Mouse (Mus musculus) cerebral cortex, adult 2 months (tissue): ENCODE results near the gene Rhbdl3.

Experiments used
- WGBS: fragments of 180-500 bp; shearing (Covaris S2); methylation state at CpG from one replicate; pipeline ENCODE4 v1.1.7; 2018; 5-methylcytosine and 5-hydroxymethylcytosine counted together

The Rhbdl3 gene

DNA sequence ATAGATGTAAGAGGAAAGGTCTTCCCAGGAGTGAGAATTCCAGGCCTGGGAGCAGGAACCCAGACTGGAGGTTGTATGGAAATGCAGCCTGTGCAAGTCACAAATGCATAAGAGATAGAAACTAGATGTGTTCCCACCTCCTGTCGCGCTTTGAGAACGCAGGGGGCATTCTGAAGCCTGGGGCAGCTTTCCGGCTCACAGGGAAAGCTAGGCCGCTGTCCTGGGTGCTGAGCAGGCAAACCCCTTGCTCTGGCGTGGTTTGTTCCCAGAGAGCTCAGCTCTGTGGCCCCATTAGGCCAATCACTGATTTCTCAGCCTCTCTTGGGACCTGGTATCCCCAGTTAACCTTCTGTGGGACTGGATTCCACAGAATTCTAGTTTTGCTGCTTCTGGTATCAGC is 11.9 kb downstream of the Rhbdl3 start:
- 71% methylated on average over 6 of the region's 6 CpGs for WGBS

GRCm38 (mm10) chr11:80313462-80313861 is 12.8 kb downstream of the Rhbdl3 start:
- WGBS, result 92% methylated on average over 1 of the region's 1 CpGs

GRCm38 (mm10) chr11:80313944-80314343 is 13.2 kb downstream of the Rhbdl3 start:
- 90% methylated on average over 4 of the region's 4 CpGs for WGBS

DNA sequence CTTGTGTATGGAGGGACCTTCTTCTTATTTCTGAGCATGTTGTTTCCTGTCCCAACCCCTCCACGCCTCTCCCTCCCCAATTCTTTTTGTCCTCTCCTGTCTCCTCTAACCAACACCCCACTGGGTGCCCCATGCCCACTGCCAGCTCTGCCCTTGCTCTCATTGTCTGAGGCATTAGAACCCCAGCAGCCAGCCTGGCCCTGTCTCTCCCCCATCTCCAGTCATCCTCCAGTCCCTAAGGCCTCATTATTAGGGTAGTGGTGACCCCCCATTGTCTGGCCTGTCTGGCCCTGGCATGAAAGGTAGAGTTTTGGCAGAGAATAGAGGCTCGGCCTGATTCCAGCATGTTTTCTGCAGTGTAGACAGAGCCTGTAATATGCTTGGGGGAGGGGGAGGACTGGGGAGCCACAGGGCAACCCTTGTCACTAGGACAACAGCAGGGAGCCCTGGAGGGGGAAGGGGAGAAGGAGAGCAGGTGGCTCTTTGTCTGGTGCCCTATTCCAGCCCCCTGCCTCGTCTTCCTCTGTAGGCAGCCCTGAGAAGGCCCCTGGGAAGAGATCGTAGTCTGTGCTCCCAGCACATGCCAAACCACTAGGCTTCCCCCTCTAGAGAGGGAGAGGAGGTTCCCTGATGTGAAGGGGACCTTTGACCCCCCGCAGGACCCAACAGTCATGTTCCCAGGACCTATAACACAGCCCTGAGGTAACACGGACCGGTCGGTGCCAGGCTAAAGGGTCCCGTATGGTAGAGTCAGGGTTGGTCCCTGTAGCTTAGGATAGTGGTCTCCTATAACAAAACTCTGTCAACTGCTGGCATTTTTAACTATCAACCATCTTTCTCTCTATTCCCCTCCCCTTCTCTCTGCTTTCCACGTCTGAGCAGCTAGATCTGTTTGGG is 15.3 kb downstream of the Rhbdl3 start:
- 67% methylated on average over 10 of the region's 10 CpGs for WGBS

- WGBS, result 80% methylated on average over 13 of the region's 13 CpGs
Observed at GRCm38 (mm10) chr11:80323255-80323654, 22.5 kb downstream of the Rhbdl3 start.

DNA sequence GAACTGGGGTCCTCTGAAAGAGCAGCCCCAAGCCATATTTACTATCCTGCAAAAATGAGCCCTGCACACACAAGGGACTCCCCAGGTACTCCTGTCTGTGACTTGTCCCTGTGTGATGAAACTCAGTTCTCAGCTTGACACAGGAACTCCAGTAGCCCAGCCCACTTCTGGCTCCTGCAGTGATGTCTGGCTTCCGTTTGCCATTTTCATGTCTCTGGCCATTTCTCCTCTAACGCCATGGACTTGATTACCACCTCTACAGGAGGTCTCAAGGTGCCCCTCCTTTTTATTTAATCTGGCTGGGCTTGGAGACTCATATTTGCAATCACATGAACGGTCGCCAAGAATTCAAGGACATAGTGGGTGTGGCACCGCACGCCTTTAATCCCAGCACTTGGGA is 23.9 kb downstream of the Rhbdl3 start:
- 81% methylated on average over 6 of the region's 6 CpGs for whole genome bisulfite sequencing

- WGBS, result 61% methylated on average over 12 of the region's 12 CpGs
Observed at GRCm38 (mm10) chr11:80332709-80333400, 32.1 kb downstream of the Rhbdl3 start.

DNA sequence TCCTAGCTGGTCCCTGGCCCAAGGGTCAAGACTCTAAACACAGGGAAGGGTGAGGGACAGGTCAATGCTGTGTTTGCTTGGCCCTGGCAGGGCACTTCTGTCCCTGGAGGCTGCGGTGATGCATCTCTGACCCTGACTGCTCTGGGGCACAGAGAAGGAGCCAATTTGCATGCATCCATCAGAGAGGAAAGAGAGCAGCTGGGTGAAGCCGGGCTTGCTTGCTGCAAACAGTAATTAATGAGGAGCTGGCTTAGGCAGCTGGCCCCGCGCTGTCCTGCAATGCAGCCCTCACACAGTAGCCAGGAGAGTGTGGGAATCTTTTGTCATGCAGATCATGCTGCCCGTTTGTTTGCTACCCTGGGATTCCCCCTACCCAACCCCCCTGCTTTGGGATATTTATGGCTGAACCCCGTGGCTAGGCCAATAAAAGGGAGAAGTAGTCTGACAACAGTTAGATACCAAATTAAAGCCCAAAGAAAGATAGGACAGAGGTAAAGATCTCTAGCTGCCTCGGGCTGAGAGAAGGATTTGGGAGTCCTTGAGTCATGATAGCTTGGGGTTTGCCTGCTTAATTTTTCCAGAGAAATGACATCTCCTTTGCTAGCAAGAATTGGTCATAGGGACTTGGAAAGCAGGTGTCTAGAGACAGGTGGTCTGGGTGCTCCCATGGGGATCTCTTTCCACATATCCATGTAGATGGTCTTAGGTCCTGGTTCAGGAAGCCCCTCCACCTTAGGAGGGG is 35.1 kb downstream of the Rhbdl3 start:
- WGBS, result 43% methylated on average over 7 of the region's 7 CpGs

- WGBS, result 64% methylated on average over 6 of the region's 6 CpGs
Observed at GRCm38 (mm10) chr11:80336351-80336730, 35.6 kb downstream of the Rhbdl3 start.

DNA sequence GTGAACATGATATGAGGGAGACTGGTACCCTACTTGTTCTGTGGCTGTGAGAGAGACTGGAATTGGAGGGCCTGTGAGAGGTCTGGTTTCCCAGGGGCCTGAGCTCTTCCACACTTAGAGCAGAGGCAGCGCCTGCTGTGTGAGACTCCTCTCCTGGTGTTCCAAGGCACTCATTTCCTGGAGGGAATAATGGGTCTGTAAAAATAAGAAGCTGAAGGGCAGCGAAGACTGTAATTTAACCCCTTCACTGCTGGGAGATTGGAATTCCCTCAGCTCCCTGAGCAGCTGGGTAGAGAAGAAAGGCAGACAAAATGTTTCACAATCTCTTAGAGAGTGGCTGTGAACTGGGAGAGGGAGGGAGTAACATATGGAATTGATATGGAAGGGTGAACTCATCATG is 41.8 kb downstream of the Rhbdl3 start:
- WGBS, result 59% methylated on average over 2 of the region's 2 CpGs

GRCm38 (mm10) chr11:80351832-80352430 is 51.2 kb downstream of the Rhbdl3 start:
- 70% methylated on average over 5 of the region's 5 CpGs for WGBS

DNA sequence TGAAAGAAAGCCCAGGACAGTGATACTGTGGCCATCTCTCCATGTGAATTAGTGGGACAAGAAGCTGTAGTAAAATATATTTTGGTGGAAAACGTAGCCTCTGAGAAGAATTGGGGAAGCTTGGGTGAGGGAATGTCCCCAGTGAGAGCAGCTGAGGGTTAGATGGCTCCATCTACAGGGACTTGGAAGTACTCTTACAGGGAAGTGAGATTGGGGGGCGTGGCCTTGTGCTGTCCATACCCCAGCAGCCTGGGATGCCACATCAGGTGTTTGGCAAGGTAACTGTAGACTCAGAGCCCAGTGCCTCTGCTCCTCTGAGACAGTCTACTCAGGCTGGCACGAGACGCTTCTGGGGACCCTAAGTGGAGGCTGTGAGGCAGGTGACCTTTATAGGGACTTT is 54.1 kb downstream of the Rhbdl3 start:
- WGBS, result 55% methylated on average over 4 of the region's 4 CpGs

GRCm38 (mm10) chr11:80368949-80369348 is 68.2 kb downstream of the Rhbdl3 start:
- 57% methylated on average over 1 of the region's 1 CpGs for WGBS

GRCm38 (mm10) chr11:80376651-80377050 is 75.9 kb downstream of the Rhbdl3 start:
- 67% methylated on average over 4 of the region's 4 CpGs for WGBS

DNA sequence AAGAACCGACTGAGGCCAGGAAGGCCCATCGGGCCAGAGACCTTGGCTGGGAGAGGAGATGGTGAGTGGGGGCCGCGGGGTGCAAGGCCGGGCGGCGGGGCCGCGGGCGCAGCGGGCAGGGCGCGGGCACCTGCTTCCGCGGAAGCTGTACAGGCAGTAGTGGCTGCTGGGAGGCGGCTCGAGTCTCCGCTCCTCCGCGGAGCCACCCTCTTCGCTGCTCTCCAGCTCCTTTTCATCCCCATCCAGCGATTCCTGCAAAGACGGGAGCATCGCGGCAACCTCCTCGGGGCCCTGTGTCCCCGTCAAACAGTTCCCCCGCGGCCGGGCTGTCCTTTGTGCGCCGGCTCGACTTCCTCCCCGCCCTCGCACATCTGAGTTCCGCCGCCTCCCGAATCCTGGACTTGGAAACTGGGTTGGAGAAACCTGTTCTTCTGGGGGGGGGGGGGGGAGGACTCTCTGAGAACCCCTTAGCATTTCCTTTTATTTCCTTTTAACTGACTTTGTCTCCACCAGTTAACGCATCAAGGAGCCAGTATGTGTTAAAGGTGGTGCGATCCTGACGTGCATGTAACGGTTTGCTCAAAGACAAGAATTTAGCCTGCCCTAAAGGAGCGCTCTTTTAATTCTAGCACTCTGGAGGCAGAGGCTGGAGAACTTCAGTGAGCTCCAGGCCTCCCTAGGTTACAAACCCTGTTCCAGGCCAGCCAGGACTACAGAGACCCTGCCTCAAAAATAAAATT is 77.2 kb downstream of the Rhbdl3 start, which contains the start of gene 5730455P16Rik:
TSS of gene 5730455P16Rik (minus strand) at position 323 of the 740 bp plus-strand sequence.
- 2% methylated on average over 40 of the region's 43 CpGs for WGBS

DNA sequence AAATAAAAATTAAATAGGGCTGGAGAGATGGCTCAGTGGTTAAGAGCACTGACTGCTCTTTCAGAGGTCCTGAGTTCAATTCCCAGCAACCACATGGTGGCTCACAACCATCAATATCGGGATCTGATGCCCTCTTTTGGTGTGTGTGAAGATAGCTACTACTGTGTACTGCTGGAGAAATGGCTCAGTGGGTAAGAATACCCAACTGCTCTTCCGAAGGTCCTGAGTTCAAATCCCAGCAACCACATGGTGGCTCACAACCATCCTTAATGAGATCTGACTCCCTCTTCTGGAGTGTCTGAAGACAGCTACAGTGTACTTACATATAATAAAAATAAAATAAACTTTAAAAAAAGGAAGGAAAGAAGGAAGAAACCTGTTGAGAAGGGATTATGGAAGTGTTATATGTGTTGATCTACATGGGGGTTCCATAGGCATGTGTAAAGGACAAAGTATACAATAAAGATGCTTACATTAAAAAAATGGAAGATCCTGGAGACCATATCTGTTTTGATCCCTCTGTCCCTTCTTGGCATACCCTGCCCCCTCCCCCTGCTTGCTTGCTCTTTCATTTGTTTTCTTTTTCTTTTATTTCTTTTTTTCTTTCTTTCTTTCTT is 77.8 kb downstream of the Rhbdl3 start:
- WGBS, result 63% methylated on average over 2 of the region's 2 CpGs

DNA sequence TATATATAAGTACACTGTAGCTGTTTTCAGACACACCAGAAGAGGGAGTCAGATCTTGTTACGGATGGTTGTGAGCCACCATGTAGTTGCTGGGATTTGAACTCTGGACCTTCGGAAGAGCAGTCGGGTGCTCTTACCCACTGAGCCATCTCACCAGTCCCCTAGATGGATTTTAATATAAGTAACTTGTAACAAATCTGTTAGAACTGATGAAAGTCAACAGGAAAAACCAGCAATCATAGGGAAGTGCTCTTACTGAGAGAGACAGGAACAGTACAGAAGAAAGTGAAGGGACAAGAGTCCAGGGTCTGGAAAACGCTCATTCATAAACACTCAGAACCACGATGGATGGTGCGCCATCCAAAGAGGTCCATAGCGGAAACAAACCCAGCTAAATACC is 78.5 kb downstream of the Rhbdl3 start:
- WGBS, result 94% methylated on average over 7 of the region's 7 CpGs

DNA sequence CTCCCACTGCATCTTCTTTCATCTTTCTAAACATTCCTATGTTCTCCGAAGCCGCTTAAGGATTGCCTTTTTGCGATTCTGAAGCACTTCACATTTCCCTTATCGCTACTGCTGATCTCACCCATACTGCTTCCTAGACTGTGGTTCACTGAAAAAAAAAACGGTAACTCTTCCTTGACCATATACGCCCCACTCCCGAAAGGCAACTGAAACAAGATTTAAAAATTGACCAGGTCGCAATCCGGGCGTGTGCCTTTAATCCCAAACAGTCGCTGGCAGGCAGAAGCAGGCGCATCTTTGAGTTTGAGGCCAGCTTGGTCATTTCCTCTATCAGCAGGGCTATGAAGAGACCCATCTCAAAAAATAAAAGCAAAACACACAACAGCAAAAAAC is 81.9 kb downstream of the Rhbdl3 start:
- WGBS, result 3% methylated on average over 12 of the region's 12 CpGs

- WGBS, result under 1% methylated on average over 33 of the region's 33 CpGs
Observed at GRCm38 (mm10) chr11:80383019-80383625, 82.4 kb downstream of the Rhbdl3 start, which contains the start of gene Zfp207. Gene Zfp207, plus strand, starts transcription at chr11:80383279.

DNA sequence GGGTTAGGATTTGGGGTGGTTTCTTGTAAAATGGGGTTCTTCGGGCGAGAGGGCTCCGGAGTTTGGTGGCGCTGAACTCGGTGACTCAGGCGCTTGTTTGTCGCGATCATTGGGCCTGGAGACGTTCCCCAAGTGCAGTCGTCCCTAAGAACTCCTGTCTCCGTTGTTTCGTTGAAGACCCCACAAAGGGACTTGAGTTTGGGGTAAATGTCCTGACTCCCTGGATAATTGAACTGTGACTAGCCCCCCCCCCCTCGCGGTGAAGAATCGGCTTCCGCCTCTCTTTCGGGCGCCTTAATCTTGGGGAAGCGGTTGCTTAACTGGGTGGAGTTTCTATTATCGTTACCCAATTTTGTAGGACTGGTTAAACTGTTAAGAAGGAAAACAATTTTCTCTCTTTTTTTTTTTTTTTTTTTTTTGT is 82.9 kb downstream of the Rhbdl3 start:
- under 1% methylated on average over 20 of the region's 20 CpGs for WGBS
